Mouse (Mus musculus) C2C12 (cell line): Measurements from ENCODE around the gene Cela3a.

Experiments used
- CEBPB ChIP-seq: IDR thresholded peaks from one replicate; pipeline ENCODE4 v1.6.1; 2011; ENCODE audit warnings: low read depth, mild to moderate bottlenecking, control low read depth, moderate library complexity
- CTCF ChIP-seq: IDR thresholded peaks from one replicate; pipeline ENCODE4 v1.5.1; 2011; ENCODE audit not compliant: control insufficient read depth, insufficient read depth, insufficient read length
- MYOD1 ChIP-seq: IDR thresholded peaks from one replicate; pipeline ENCODE4 v1.6.1; 2011; ENCODE audit warnings: low read depth; ENCODE audit not compliant: control insufficient read depth, insufficient read length
- USF1 ChIP-seq: IDR thresholded peaks from one replicate; pipeline ENCODE4 v1.6.1; 2011; ENCODE audit warnings: low read depth, mild to moderate bottlenecking, control low read depth, moderate library complexity

GRCm38 (mm10) chr4:137358291-137359002 lies 51.1 kb downstream of the Cela3a start:
- TF ChIP-seq CTCF (no peak), CEBPB (no peak), MYOD1 (no peak), USF1 (no peak)
